Mouse (Mus musculus) stomach, postnatal 0 days (tissue): ENCODE measurements at regions not wholly inside any gene's neighbourhood (a gene's known extent, or its start where the extent isn't known, plus 50 kb on each side); places are given as distances from the start of the nearest gene placed in this dataset.

Experiments used
- CTCF ChIP-seq: IDR thresholded peaks from 2 replicates; pipeline ENCODE4 v1.5.1; 2016; ENCODE audit warnings: antibody characterized with exemption, low read depth, mild to moderate bottlenecking, moderate library complexity
- EP300 ChIP-seq: optimal IDR thresholded peaks from 2 replicates; pipeline ENCODE3; 2016; ENCODE audit warnings: antibody characterized with exemption

DNA sequence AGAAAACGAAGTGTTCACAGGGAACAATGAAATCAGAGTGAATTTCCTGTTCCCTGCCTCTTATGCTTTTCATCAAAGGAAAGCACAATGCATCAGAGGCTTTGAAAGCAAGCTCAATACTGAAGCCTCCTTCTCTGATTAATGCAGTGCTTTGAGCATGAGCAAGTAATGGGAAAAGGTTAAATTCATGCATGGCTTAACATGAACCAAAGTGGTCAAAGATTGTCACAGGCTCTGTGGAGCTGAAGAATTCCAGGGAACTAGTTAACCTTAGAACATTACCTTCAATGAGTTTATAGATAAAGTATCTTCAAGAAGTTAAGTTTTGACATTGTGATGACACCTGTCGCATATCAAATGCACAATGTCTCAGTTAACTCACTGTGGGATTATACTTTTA lies 2917.5 kb upstream of the Gm7489 start:
- TF ChIP-seq CTCF, result no peak
- no peak for TF ChIP-seq EP300
